Mouse (Mus musculus) ovary, postnatal 14 days (tissue): ENCODE data around the gene Sema5b.
"Not testable (repeated sequence)": the region's sequence is repeated elsewhere in the genome, so short reads cannot be mapped to it uniquely, and the experiment has no call there.

Source experiments
- DNase-seq: peaks from one replicate; pipeline ENCODE4 v3.0.0; 2022; ENCODE audit warnings: low spot score

Sema5b gene

DNA sequence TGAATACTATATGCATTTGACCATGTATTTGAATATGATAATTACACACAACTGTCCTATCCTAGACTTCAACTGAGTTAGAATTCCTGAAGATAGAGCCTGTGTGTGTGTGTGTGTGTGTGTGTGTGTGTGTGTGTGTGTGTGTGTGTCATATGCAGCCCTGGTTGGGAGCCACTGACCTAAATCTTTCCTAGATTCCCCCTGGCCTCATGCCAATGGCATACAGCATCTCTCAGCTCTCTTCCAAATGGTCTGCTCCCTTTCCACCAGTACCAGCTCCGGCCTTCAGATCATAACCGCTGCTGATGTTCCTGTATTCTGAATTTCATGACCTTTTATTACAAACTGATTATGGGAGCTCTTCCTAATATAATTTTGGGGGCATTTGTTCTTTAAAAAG, 8.4 kb downstream of the Sema5b start:
- no peak for DNase-seq

GRCm38 (mm10) chr16:35555596-35556482, 14.9 kb downstream of the Sema5b start:
- DNase-seq, result no peak

DNA sequence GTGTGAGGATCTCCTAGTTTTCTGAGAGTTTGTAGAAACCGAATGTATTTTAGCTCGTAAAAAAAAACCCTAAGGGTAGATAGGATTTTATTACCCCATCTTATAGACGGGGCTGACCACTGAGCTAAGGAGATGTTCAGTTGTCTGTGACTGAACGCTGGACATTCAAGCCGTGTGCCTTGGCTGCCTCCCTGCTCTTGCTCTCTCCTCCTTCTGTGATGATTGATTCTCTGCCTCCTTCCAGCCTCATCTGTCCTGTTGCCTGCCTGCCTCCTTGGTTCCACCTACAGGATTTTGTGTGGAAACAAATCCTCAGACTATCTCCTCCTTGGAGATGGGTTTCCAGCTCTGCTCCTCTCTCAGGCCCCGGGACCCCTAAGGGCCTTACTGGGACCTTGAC, 16.1 kb downstream of the Sema5b start:
- no peak for DNase-seq

GRCm38 (mm10) chr16:35561541-35561940, 20.6 kb downstream of the Sema5b start:
- DNase-seq, result no peak

GRCm38 (mm10) chr16:35564246-35564905, 23.4 kb downstream of the Sema5b start:
- DNase-seq, result no peak

GRCm38 (mm10) chr16:35565601-35566000, 24.7 kb downstream of the Sema5b start:
- DNase-seq, result not testable (repeated sequence)

DNA sequence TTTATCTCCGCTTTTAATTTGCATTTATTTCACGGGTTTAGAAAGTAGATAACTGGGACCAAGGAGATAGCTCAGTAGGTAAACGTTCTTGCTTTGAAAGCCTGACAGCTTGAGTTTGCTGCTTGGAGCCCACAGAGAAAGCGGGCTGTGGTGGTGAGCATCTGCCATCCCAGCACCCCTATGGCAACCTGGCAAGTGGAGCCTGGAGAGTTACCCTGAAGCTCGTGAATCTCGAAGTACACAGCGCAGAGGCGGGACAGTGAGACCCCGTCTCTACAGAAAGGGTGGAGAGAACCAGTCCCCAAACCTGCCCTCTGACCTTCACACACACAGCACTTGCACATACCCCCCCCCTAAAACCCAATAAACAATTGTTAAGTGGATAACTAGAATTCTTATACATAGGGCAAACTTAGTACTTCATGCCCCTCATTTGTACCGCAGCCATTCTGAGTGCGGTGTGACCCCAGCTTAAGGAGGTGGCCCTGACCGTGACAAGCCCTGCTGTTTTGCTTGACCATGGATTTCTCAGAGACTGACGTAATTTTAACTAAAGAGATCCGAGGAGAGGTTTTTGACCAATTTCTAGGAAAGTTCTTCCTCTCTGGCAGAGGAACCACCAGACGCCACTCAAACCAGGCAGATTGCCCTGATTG, 27.4 kb downstream of the Sema5b start:
- DNase-seq, result no peak

DNA sequence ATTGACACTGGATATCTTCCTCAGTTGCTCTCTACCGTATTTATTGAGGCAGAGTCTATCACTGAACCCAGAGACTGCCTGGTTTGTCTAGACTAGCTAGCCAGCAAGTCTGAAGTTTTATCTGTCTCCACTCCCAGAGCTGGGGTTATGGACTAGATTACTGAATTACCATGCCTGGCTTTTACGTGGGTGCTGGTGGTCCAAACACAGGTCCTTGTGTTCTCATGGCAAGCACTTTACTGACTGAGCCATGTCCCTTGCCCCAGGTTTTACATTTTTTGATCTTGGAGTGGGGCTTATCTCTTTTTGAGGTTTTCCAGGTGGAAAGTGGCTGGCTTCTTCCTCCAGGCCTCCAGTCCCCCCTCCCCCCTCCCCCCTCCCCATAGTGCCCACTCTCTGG, 28.4 kb downstream of the Sema5b start:
- DNase-seq, result no peak

- no peak for DNase-seq
These were observed 28.8 kb downstream of the Sema5b start for GRCm38 (mm10) chr16:35569758-35570157.

DNA sequence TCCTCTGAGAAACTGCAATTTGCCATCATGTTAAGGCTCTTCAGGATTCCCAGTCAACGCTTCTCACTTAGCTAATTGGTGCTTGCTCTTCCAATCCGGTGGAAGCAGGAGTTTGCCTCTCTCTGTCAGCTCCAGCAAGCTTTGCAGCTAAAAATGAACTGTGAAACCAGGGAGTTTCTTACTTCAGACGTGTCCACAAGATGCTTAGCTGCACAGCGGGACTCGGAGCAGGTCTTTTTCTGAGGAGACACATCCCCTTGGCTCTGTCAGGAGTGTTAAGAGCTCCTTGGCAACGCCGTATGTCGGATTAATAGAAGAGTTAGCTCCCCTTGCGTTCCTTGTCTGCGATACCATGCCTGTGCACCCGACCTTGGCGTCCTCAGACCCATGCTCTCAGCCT, 29.7 kb downstream of the Sema5b start:
- DNase-seq, result no peak

GRCm38 (mm10) chr16:35573586-35573985, 32.6 kb downstream of the Sema5b start:
- DNase-seq, result no peak

DNA sequence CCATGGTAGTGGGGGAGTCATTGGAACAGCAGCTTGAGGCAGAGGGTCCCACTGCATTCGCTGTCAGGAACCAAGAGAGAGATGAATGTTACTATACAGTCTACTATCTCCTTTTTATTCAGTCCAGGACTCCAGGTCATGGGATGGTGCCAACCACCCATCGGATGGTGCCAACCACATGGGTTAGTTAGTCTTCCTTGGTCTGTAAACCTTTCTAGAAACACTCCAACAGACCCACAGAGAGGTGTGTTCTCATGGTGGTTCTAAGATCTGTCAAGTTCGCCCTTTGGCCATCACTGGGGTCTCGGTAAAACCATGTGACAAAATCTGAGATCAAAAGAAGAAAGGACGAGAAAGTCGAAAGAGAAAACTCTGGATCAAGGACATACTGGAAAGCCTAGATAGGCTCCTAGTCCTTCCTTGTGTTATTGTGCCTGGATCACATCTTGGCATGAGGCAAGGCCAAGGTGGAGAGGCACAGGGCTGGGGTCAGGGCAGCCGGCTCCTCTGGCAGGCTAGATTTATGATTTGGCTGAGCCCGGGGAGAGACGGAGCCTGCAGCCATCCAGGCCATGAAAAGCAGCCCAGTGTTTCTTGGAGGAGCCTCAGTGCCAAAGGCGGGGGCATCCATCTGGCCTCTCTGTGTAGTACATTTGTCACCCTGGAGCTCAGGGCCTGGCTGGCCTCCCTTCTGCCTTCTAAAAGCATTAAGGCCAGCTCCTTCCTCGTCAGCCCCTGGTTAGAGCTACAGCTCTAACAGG, 36.4 kb downstream of the Sema5b start:
- no peak for DNase-seq

DNA sequence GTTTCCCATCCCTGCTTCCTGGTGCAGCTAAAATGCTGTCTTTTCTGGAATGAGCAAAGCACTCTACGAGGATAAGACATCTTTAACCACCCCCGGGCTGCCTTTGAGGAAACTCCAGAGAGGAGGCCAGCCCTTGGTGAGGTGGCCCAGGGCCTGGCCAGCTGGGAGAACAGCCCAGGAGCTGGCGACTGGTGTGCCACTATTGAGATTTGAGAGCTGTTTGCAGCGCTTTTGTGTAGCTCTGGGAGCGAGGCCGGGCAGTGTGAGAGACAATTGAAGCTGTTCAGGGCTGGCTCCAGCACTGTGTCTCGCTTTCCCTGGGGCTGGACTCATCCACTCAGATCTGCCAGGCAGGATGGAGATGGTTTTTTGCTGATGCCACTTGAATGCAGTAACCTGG, 40.4 kb downstream of the Sema5b start:
- no peak for DNase-seq

DNA sequence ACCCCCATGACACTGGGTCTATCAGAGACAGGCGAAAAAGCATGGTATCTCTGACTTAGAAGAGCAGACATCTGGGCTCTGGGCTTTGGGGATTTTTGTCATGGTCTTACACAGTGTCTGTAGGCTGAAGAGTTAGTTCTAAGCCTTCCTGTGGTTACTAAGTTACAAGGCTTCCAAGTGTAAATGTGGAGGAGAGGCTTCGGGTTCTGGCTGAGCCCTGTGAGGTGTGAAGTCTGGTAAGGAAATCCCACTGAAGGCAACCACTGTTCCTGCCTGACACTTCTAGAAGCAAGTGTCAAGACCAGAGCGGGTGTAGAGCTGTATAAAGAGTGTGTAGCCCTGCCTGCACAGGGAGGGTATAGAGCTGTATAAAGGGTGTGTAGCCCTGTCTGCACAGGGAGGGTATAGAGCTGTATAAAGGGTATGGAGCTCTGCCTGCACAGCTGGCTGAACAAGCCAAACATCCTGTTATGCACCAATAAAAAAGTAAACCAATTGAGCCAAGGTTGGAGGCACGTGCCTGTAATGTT, 42.7 kb downstream of the Sema5b start:
- DNase-seq, result no peak

DNA sequence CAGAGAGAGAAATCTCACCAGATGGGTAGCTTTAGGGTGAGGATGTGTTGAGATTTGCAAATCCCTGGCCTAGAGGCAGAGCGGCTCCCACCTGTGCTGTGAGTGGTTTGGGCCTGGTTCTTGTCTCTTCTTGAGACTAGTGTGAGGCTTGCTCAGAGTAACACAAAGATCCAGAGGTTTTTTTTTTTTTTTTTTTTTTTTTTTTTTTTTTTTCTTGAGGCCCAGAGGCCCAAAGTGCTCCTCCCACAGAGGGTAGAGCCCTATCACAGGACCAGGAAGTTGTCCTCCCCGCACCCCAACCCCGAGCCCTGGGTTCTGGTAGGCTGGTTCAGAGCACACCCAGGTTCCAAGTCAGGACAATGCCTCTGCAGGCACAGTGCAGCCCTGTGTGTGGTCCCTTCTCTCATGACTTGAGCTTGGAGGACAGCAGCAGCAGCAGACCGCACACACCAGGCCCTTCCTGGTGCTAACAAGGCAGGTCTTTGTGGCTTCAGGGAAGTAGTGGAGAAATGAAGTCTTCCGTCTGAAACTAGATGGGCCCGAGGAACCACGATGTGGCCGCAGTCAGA, 44.3 kb downstream of the Sema5b start:
- no peak for DNase-seq

- DNase-seq, result no peak
These were observed 46.3 kb downstream of the Sema5b start for GRCm38 (mm10) chr16:35587046-35587779.

DNA sequence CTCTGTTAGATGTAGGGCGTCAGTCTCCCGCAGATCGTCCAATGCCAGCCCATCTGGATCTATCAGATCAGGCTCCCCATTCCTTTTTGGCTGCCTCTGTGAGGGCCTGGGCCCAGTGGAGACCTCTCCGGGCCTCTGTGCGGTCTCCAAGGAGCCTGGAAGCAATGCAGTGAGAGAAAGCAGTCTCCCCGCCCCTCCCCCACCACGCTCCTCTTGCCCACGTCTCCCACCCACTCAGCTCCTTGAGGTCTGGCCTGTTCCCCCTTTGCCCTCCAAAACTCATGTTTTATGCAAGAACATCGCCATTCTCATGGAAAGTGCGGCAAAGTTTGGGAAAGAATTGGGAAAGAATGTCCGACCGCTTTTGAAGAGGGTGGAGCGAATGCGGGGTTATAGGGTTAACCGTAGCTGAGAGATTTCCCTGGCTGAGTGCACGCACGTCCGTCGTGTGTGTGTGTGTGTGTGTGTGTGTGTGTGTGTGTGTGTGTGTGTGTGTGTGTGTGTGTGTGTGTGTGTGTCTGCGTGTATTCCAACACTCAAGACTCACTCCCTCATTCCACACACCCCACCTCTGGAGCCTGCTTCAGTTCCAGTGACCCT, 47.0 kb downstream of the Sema5b start:
- no peak for DNase-seq

- no peak for DNase-seq
These were observed 47.8 kb downstream of the Sema5b start for GRCm38 (mm10) chr16:35588731-35589151.

GRCm38 (mm10) chr16:35591756-35592155, 50.8 kb downstream of the Sema5b start:
- DNase-seq, result no peak

DNA sequence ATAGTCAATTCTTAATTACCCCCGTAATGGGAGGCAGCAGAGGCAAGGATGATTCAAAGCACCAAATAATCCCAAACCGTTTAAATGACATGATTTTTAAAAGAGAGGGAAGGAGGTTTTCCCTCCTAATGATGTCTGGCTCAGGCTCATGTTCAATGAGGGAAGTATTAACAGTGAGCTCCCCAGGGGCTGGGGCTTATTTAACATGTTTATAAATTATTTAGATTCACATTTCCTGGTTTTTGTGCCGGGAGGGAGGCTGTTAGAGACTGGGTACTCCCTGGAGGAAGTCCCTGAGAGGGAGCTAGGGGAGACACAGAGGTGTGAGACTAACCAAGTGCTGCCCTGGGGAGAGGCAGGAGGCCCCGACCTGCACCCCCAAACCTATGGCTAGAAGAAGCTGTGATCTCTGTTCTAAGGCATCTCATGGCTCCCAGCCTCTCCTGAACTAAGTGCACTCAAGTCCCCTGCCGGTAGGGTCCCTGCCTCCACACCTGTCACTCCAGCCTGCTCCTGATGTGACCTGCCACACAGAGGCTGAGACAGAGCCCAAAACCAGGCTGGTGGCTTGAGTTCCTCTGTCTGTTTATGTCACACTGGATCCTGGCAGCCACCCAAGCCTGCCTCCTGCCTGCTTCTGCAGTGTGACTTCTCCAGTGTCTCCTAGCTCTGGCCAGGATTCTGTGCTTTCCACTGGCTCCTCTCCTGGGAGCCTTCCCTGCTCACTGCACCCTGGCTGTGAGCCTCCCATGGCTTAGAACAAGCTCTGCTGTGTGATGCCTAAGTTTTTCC, 51.5 kb downstream of the Sema5b start:
- DNase-seq, result no peak
